Mouse (Mus musculus) MEL (cell line): ENCODE measurements around the gene Ccl7. TPM values are rescaled to one million over a fixed set of nuclear protein-coding genes. Genes with fewer than 3 reads are reported as not detected.

Experiments used
- DNase-seq: peaks from one replicate; pipeline ENCODE4 v3.0.0; 2011; ENCODE audit warnings: low read depth, low spot score
- H3K27ac ChIP-seq: 2 replicates; pipeline ENCODE4 v1.5.1; 2012; ENCODE audit warnings: low read depth, mild to moderate bottlenecking, control low read depth, low read length, moderate library complexity; ENCODE audit not compliant: control insufficient read depth
- H3K27me3 ChIP-seq, 2 experiments: fragments of 150-350 bp in 1 of 2; sonication (generic) in 1 of 2; 2 replicates each; pipeline ENCODE4 v1.6.1; 2012; ENCODE audit warnings: low read length in 2 of 2, mild to moderate bottlenecking in 2 of 2, improper control_type of control experiment in 1 of 2, moderate library complexity in 1 of 2; ENCODE audit not compliant: insufficient read depth in 2 of 2, control insufficient read depth in 1 of 2
- H3K36me3 ChIP-seq, 2 experiments: 2 replicates each; pipeline ENCODE4 v1.6.1; 2012 to 2014; ENCODE audit warnings: low read length in 2 of 2, improper control_type of control experiment in 1 of 2, inconsistent platforms in 1 of 2, mild to moderate bottlenecking in 1 of 2; ENCODE audit not compliant: insufficient read depth in 2 of 2, control insufficient read depth in 1 of 2
- H3K4me1 ChIP-seq, 2 experiments: fragments of 150-350 bp in 1 of 2; sonication (generic) in 1 of 2; 2 replicates each; pipeline ENCODE4 v1.6.1; 2012; ENCODE audit warnings: low read length in 2 of 2, improper control_type of control experiment in 1 of 2, mild to moderate bottlenecking in 1 of 2; ENCODE audit not compliant: insufficient read depth in 2 of 2, control insufficient read depth in 1 of 2
- H3K4me3 ChIP-seq, 2 experiments: fragments of 150-350 bp in 1 of 2; sonication (generic) in 1 of 2; 2 replicates each; pipeline ENCODE4 v1.5.1; 2012; ENCODE audit warnings: low read depth in 2 of 2, low read length in 2 of 2, mild to moderate bottlenecking in 2 of 2, moderate library complexity in 2 of 2, control low read depth in 1 of 2, improper control_type of control experiment in 1 of 2; ENCODE audit not compliant: control insufficient read depth in 1 of 2, insufficient read depth in 1 of 2
- H3K79me2 ChIP-seq: 2 replicates; pipeline ENCODE4 v1.6.1; 2012; ENCODE audit warnings: mild to moderate bottlenecking, low read length, moderate library complexity; ENCODE audit not compliant: control insufficient read depth, poor library complexity, insufficient read depth
- H3K9ac ChIP-seq: 2 replicates; pipeline ENCODE4 v1.6.1; 2012; ENCODE audit warnings: low read depth, mild to moderate bottlenecking, control low read depth, low read length, moderate library complexity; ENCODE audit not compliant: control insufficient read depth, poor library complexity, severe bottlenecking
- H3K9me3 ChIP-seq: fragments of 150-350 bp; sonication (generic); replicated peaks from 2 replicates; pipeline ENCODE4 v1.6.1; 2012; ENCODE audit warnings: mild to moderate bottlenecking, low read length, improper control_type of control experiment, moderate library complexity; ENCODE audit not compliant: insufficient read depth
- CHD1 ChIP-seq: IDR thresholded peaks from 2 replicates; pipeline ENCODE4 v1.6.1; 2012; ENCODE audit warnings: low read depth, mild to moderate bottlenecking, inconsistent platforms, low read length, improper control_type of control experiment
- CHD2 ChIP-seq: IDR thresholded peaks from 2 replicates; pipeline ENCODE4 v1.6.1; 2011; ENCODE audit warnings: low read length, improper control_type of control experiment
- CTCF ChIP-seq, 3 experiments: IDR thresholded peaks in 2 of 3; conservative IDR thresholded peaks in 1 of 3; 2 replicates each; pipeline ENCODE4 v1.5.1; 2011 to 2012; ENCODE audit warnings: low read length in 3 of 3, low read depth in 2 of 3, mild to moderate bottlenecking in 2 of 3, improper control_type of control experiment in 1 of 3, inconsistent platforms in 1 of 3, mixed read lengths in 1 of 3, moderate library complexity in 1 of 3; ENCODE audit not compliant: control insufficient read depth in 1 of 3, insufficient read depth in 1 of 3, poor library complexity in 1 of 3, severe bottlenecking in 1 of 3
- E2F4 ChIP-seq: IDR thresholded peaks from 2 replicates; pipeline ENCODE4 v1.6.1; 2011; ENCODE audit warnings: low read depth, low read length, improper control_type of control experiment, borderline replicate concordance
- ELF1 ChIP-seq: IDR thresholded peaks from 2 replicates; pipeline ENCODE4 v1.6.1; 2014; ENCODE audit warnings: low read depth, mild to moderate bottlenecking, inconsistent platforms, low read length, improper control_type of control experiment, moderate library complexity
- EP300 ChIP-seq, 2 experiments: IDR thresholded peaks; 2 replicates each; pipeline ENCODE4 v1.6.1; 2011; ENCODE audit warnings: improper control_type of control experiment in 2 of 2, low read length in 2 of 2, low read depth in 1 of 2, mild to moderate bottlenecking in 1 of 2
- GABPA ChIP-seq: IDR thresholded peaks from 2 replicates; pipeline ENCODE4 v1.6.1; 2012; ENCODE audit warnings: low read depth, mild to moderate bottlenecking, inconsistent platforms, low read length, improper control_type of control experiment, moderate library complexity
- GATA1 ChIP-seq: IDR thresholded peaks from 2 replicates; pipeline ENCODE4 v1.6.1; 2011; ENCODE audit warnings: low read depth, low read length, improper control_type of control experiment
- KAT2A ChIP-seq: conservative IDR thresholded peaks from 2 replicates; pipeline ENCODE4 v1.6.1; 2012; ENCODE audit warnings: low read depth, low read length, improper control_type of control experiment, inconsistent platforms
- MAX ChIP-seq: IDR thresholded peaks from 2 replicates; pipeline ENCODE4 v1.6.1; 2011; ENCODE audit warnings: low read length, improper control_type of control experiment
- MAZ ChIP-seq: IDR thresholded peaks from 2 replicates; pipeline ENCODE4 v1.6.1; 2012; ENCODE audit warnings: low read depth, mild to moderate bottlenecking, inconsistent platforms, low read length, improper control_type of control experiment
- MEF2A ChIP-seq: IDR thresholded peaks from 2 replicates; pipeline ENCODE4 v1.6.1; 2014; ENCODE audit warnings: low read depth, mild to moderate bottlenecking, inconsistent platforms, low read length, improper control_type of control experiment; ENCODE audit not compliant: poor library complexity, insufficient replicate concordance, severe bottlenecking; ENCODE audit errors: extremely low read depth
- MXI1 ChIP-seq: IDR thresholded peaks from 2 replicates; pipeline ENCODE4 v1.6.1; 2011; ENCODE audit warnings: mild to moderate bottlenecking, low read depth, low read length, improper control_type of control experiment
- NELFE ChIP-seq: IDR thresholded peaks from 2 replicates; pipeline ENCODE4 v1.6.1; 2011; ENCODE audit warnings: low read depth, low read length, improper control_type of control experiment
- POLR2A ChIP-seq, 2 experiments: IDR thresholded peaks; 2 replicates each; pipeline ENCODE4 v1.6.1; 2011 to 2012; ENCODE audit warnings: low read length in 2 of 2, mild to moderate bottlenecking in 2 of 2, control low read depth in 1 of 2, improper control_type of control experiment in 1 of 2, low read depth in 1 of 2, moderate library complexity in 1 of 2; ENCODE audit not compliant: control insufficient read depth in 1 of 2, insufficient read depth in 1 of 2, poor library complexity in 1 of 2
- POLR2AphosphoS2 ChIP-seq: IDR thresholded peaks from 2 replicates; pipeline ENCODE4 v1.6.1; 2011; ENCODE audit warnings: low read length, improper control_type of control experiment
- RCOR1 ChIP-seq: IDR thresholded peaks from 2 replicates; pipeline ENCODE4 v1.6.1; 2012; ENCODE audit warnings: low read depth, mild to moderate bottlenecking, inconsistent platforms, low read length, improper control_type of control experiment
- SIN3A ChIP-seq: IDR thresholded peaks from 2 replicates; pipeline ENCODE4 v1.6.1; 2012; ENCODE audit warnings: low read length, improper control_type of control experiment, inconsistent platforms
- TBP ChIP-seq: IDR thresholded peaks from 2 replicates; pipeline ENCODE4 v1.8.0; 2011; ENCODE audit warnings: low read depth, low read length, improper control_type of control experiment
- TCF12 ChIP-seq: IDR thresholded peaks from 2 replicates; pipeline ENCODE4 v1.6.1; 2014; ENCODE audit warnings: low read depth, mild to moderate bottlenecking, inconsistent platforms, low read length, improper control_type of control experiment, moderate library complexity
- USF2 ChIP-seq, 2 experiments: IDR thresholded peaks; 2 replicates each; pipeline ENCODE4 v1.6.1; 2011 to 2012; ENCODE audit warnings: improper control_type of control experiment in 2 of 2, low read length in 2 of 2, borderline replicate concordance in 1 of 2, inconsistent platforms in 1 of 2, low read depth in 1 of 2, mild to moderate bottlenecking in 1 of 2; ENCODE audit not compliant: insufficient read depth in 1 of 2
- ZKSCAN1 ChIP-seq: IDR thresholded peaks from 2 replicates; pipeline ENCODE4 v1.6.1; 2012; ENCODE audit warnings: low read depth, mild to moderate bottlenecking, inconsistent platforms, low read length, improper control_type of control experiment, moderate library complexity
- polyA plus RNA-seq, 2 experiments: library from polyadenylated mRNA; stranded (reverse) in 1 of 2; unstranded in 1 of 2; fragments of >175 nt in 1 of 2; fragments of >200 nt in 1 of 2; gene quantifications; 2 replicates each; pipeline versions ENCODE4 v1.2.1 to v1.2.4; 2012; ENCODE audit warnings: low replicate concordance in 2 of 2, low read depth in 1 of 2; ENCODE audit not compliant: insufficient read length in 2 of 2, insufficient read depth in 1 of 2, missing spikeins in 1 of 2
- total RNA-seq: library from RNA; depleted of rRNA; stranded (reverse); fragments of 300-350 nt; gene quantifications from 2 replicates; pipeline ENCODE4 v1.2.3, GENCODE M21; 2012

Ccl7 gene
- total and polyA plus RNA-seq, 3 experiments = not detected

GRCm38 (mm10) chr11:82066953-82067571, 21.6 kb downstream of the Ccl7 start:
- no peaks in the 10 kb centered on the region for H3K4me1 ChIP-seq
- no peaks in the 10 kb centered on the region for H3K27me3 ChIP-seq
- no peak overlapping the region for H3K27ac ChIP-seq
- H3K9me3 ChIP-seq = no peaks in the 10 kb centered on the region
- H3K36me3 ChIP-seq = no peaks in the 10 kb centered on the region
- no peak for DNase-seq
- TF ChIP-seq MXI1 (no peak), KAT2A (no peak), MAZ (no peak), CHD2 (no peak), E2F4 (no peak), RCOR1 (no peak), ELF1 (no peak), NELFE (no peak), USF2 (IDR thresholded peaks at IDR 0.05; ENCODE audit: borderline replicate concordance in 1 of 2, insufficient read depth in 1 of 2, low read depth in 1 of 2, low read length in 2 of 2) (no peak), TBP (no peak), MAX (no peak), TCF12 (no peak)
- H3K79me2 ChIP-seq = no peaks in the 10 kb centered on the region
- H3K4me3 ChIP-seq = no peak overlapping the region
- H3K9ac ChIP-seq = no peak overlapping the region

- H3K9ac ChIP-seq = no peak overlapping the region
- no peak overlapping the region for H3K4me3 ChIP-seq
- H3K79me2 ChIP-seq = no peaks in the 10 kb centered on the region
- no peaks in the 10 kb centered on the region for H3K36me3 ChIP-seq
- TF ChIP-seq MEF2A = no peak
- no peak for TF ChIP-seq KAT2A
- no peak for TF ChIP-seq MAZ
- TF ChIP-seq E2F4 = no peak
- TF ChIP-seq CHD1 = no peak
- no peak for TF ChIP-seq NELFE
- H3K27me3 ChIP-seq = no peaks in the 10 kb centered on the region
- DNase-seq = no peak
- H3K27ac ChIP-seq = no peak overlapping the region
- H3K9me3 ChIP-seq = no peaks in the 10 kb centered on the region
- no peaks in the 10 kb centered on the region for H3K4me1 ChIP-seq
Observed at GRCm38 (mm10) chr11:82071076-82071475, 25.6 kb downstream of the Ccl7 start.

- Histone ChIP-seq H3K27me3 (no peaks in the 10 kb centered on the region), H3K4me1 (no peaks in the 10 kb centered on the region), H3K9me3 (no peaks in the 10 kb centered on the region), H3K4me3 (no peak overlapping the region), H3K27ac (no peak overlapping the region), H3K79me2 (no peaks in the 10 kb centered on the region), H3K9ac (no peak overlapping the region), H3K36me3 (no peaks in the 10 kb centered on the region)
- TF ChIP-seq POLR2AphosphoS2 (no peak), ELF1 (no peak), ZKSCAN1 (no peak), POLR2A (IDR thresholded peaks at IDR 0.05; ENCODE audit: control insufficient read depth in 1 of 2, insufficient read depth in 1 of 2, low read depth in 1 of 2, low read length in 2 of 2, poor library complexity in 1 of 2) (no peak), GABPA (no peak), EP300 (IDR thresholded peaks at IDR 0.05; ENCODE audit: low read depth in 1 of 2, low read length in 2 of 2) (no peak), GATA1 (no peak), CTCF (IDR thresholded peaks at IDR 0.05 in 2 of 3, conservative IDR thresholded peaks at IDR 0.05 in 1 of 3; ENCODE audit: control insufficient read depth in 1 of 3, insufficient read depth in 1 of 3, low read depth in 2 of 3, low read length in 3 of 3, poor library complexity in 1 of 3, severe bottlenecking in 1 of 3) (no peak), SIN3A (no peak)
- DNase-seq = no peak
Observed at GRCm38 (mm10) chr11:82072374-82072773, 26.9 kb downstream of the Ccl7 start.
